Mouse (Mus musculus) monocyte, adult 2 months (primary cell): Measurements from ENCODE around the gene Mnt.

Experiments
- DNase-seq, 2 experiments: peaks; one replicate each; pipeline ENCODE4 v3.0.0; 2022; ENCODE audit warnings: low spot score in 2 of 2, low read depth in 1 of 2

The Mnt gene

GRCm38 (mm10) chr11:74845784-74846183 is 15.1 kb downstream of the Mnt start:
- no peak for DNase-seq

GRCm38 (mm10) chr11:74847919-74848521 is 17.3 kb downstream of the Mnt start:
- DNase-seq: peak in 1 of 2 experiments; percentile 53

GRCm38 (mm10) chr11:74850998-74851661 is 20.4 kb downstream of the Mnt start:
- no peak for DNase-seq

GRCm38 (mm10) chr11:74857756-74858155 is 27.0 kb downstream of the Mnt start:
- DNase-seq: no peak

GRCm38 (mm10) chr11:74862129-74862528 is 31.4 kb downstream of the Mnt start:
- DNase-seq: no peak

- no peak for DNase-seq
Measured at GRCm38 (mm10) chr11:74863471-74863870, 32.8 kb downstream of the Mnt start.

GRCm38 (mm10) chr11:74864421-74864820 is 33.7 kb downstream of the Mnt start:
- no peak for DNase-seq

- DNase-seq: no peak
Measured at GRCm38 (mm10) chr11:74865252-74865651, 34.5 kb downstream of the Mnt start.

- DNase-seq: no peak
Measured at GRCm38 (mm10) chr11:74866640-74867039, 35.9 kb downstream of the Mnt start.

- DNase-seq: no peak
Measured at GRCm38 (mm10) chr11:74867181-74867580, 36.5 kb downstream of the Mnt start.

GRCm38 (mm10) chr11:74868046-74868760 is 37.5 kb downstream of the Mnt start:
- no peak for DNase-seq

GRCm38 (mm10) chr11:74869603-74870002 is 38.9 kb downstream of the Mnt start:
- no peak for DNase-seq

GRCm38 (mm10) chr11:74870544-74870943 is 39.8 kb downstream of the Mnt start:
- no peak for DNase-seq

- no peak for DNase-seq
Measured at GRCm38 (mm10) chr11:74870991-74871622, 40.4 kb downstream of the Mnt start.

- DNase-seq: no peak
Measured at GRCm38 (mm10) chr11:74874630-74875029, 43.9 kb downstream of the Mnt start.

GRCm38 (mm10) chr11:74876801-74877200 is 46.1 kb downstream of the Mnt start:
- DNase-seq: no peak

- DNase-seq: no peak
Measured at GRCm38 (mm10) chr11:74880999-74881398, 50.3 kb downstream of the Mnt start.

GRCm38 (mm10) chr11:74881979-74882378 is 51.3 kb downstream of the Mnt start:
- DNase-seq: no peak

GRCm38 (mm10) chr11:74883098-74883497 is 52.4 kb downstream of the Mnt start:
- no peak for DNase-seq

GRCm38 (mm10) chr11:74894619-74895018 is 63.9 kb downstream of the Mnt start:
- no peak for DNase-seq
